Mouse (Mus musculus): ENCODE data around the gene Lrrc75a. TPM values are rescaled to one million over a fixed set of nuclear protein-coding genes. Genes with fewer than 3 reads are reported as not detected.

The Lrrc75a gene
- total RNA-seq, 2 experiments from 2014 or later = 3.2 to 3.5 TPM

- no peak for DNase-seq (ENCODE audit: low spot score)
Observed at GRCm38 (mm10) chr11:62555896-62556412, 92.4 kb downstream of the Lrrc75a start.

- no peak for DNase-seq (ENCODE audit: low spot score)
Observed at GRCm38 (mm10) chr11:62554934-62555517, 93.3 kb downstream of the Lrrc75a start.

Other genes with a start within 250 kb of the Lrrc75a start
- 1 to 10 TPM; 2.2 to 2.9 TPM for gene Pigl, start 190.1 kb downstream of the Lrrc75a start, total RNA-seq (2021)
- gene Ncor1, start 190.0 kb downstream of the Lrrc75a start, total RNA-seq (2021) = 100 to 1,000 TPM; 125 to 137 TPM
- 10 to 100 TPM; 16.5 to 19.5 TPM for gene Cenpv, start 109.3 kb downstream of the Lrrc75a start, total RNA-seq (2021)
- gene Ubb, start 97.4 kb downstream of the Lrrc75a start, total RNA-seq (2021) = 100 to 1,000 TPM; 919 to 954 TPM
- 1 to 10 TPM in 1 of 2 experiments, under 1 TPM in 1; 0.87 to 2.1 TPM for gene Trpv2, start 74.0 kb downstream of the Lrrc75a start, total RNA-seq (2021)
- gene Mmgt2, start 141 bp upstream of the Lrrc75a start, total RNA-seq (2021) = 1 to 10 TPM; 3.3 to 3.6 TPM
- 1 to 10 TPM in 1 of 2 experiments, under 1 TPM in 1; 0.96 to 1.3 TPM for gene Zfp287, start 83.4 kb upstream of the Lrrc75a start, total RNA-seq (2021)
- not detected for gene Gm10428, start 104.6 kb upstream of the Lrrc75a start, total RNA-seq (2021)
- 1 to 10 TPM; 1.1 to 1.4 TPM for gene Zfp286, start 140.9 kb upstream of the Lrrc75a start, total RNA-seq (2021)
- gene Trim16, start 171.7 kb upstream of the Lrrc75a start, total RNA-seq (2021) = 10 to 100 TPM; 27.1 to 30.2 TPM
- under 1 TPM; 0.07 to 0.19 TPM for gene Fbxw10, start 198.5 kb upstream of the Lrrc75a start, total RNA-seq (2021)
- gene Tvp23b, start 230.9 kb upstream of the Lrrc75a start, total RNA-seq (2021) = 1 to 10 TPM; 4.8 to 5.4 TPM